Mouse (Mus musculus) ES-E14 (cell line): ENCODE data around the gene Pde9a. TPM values are rescaled to one million over a fixed set of nuclear protein-coding genes. Genes with fewer than 3 reads are reported as not detected.

Experiments used
- DNase-seq: peaks from one replicate; pipeline ENCODE4 v3.0.0-alpha.2; 2013; ENCODE audit warnings: low read depth, low spot score
- H3K27ac ChIP-seq: 2 replicates; pipeline ENCODE4 v1.5.1; 2012; ENCODE audit warnings: low read depth, mild to moderate bottlenecking, low read length, moderate library complexity, mixed read lengths; ENCODE audit not compliant: poor library complexity, insufficient read depth, severe bottlenecking
- H3K36me3 ChIP-seq: 2 replicates; pipeline ENCODE4 v1.6.1; 2012; ENCODE audit warnings: mild to moderate bottlenecking, low read length, moderate library complexity, mixed read lengths; ENCODE audit not compliant: control insufficient read depth, poor library complexity, insufficient read depth, severe bottlenecking
- H3K4me1 ChIP-seq, 2 experiments: fragments of 150-350 bp in 1 of 2; sonication (generic) in 1 of 2; 2 replicates each; pipeline ENCODE4 v1.6.1; 2012; ENCODE audit warnings: low read length in 2 of 2, mild to moderate bottlenecking in 1 of 2, mixed read lengths in 1 of 2; ENCODE audit not compliant: control insufficient read depth in 2 of 2, insufficient read depth in 2 of 2, poor library complexity in 1 of 2
- H3K4me3 ChIP-seq, 2 experiments: fragments of 150-350 bp in 1 of 2; sonication (generic) in 1 of 2; 2 replicates each; pipeline ENCODE4 v1.5.1; 2012; ENCODE audit warnings: low read length in 2 of 2, low read depth in 1 of 2, mild to moderate bottlenecking in 1 of 2, mixed read lengths in 1 of 2; ENCODE audit not compliant: insufficient read depth in 1 of 2, poor library complexity in 1 of 2, severe bottlenecking in 1 of 2
- H3K9ac ChIP-seq: 2 replicates; pipeline ENCODE4 v1.6.1; 2012; ENCODE audit warnings: low read depth, mild to moderate bottlenecking, low read length, mixed read lengths; ENCODE audit not compliant: poor library complexity, insufficient read depth, severe bottlenecking
- H3K9me3 ChIP-seq: fragments of 150-350 bp; sonication (generic); 2 replicates; pipeline ENCODE4 v1.6.1; 2012; ENCODE audit warnings: low read depth, mild to moderate bottlenecking, low read length; ENCODE audit not compliant: control insufficient read depth, insufficient read depth
- CHD2 ChIP-seq: IDR thresholded peaks from 2 replicates; pipeline ENCODE4 v1.6.1; 2014; ENCODE audit warnings: mild to moderate bottlenecking, low read depth, low read length, inconsistent platforms
- HCFC1 ChIP-seq: IDR thresholded peaks from 2 replicates; pipeline ENCODE4 v1.6.1; 2012; ENCODE audit warnings: low read length, inconsistent platforms, borderline replicate concordance; ENCODE audit not compliant: insufficient read depth
- MAFK ChIP-seq: IDR thresholded peaks from 2 replicates; pipeline ENCODE4 v1.6.1; 2014; ENCODE audit warnings: mild to moderate bottlenecking, low read depth, low read length, inconsistent platforms; ENCODE audit not compliant: insufficient read depth
- ZC3H11A ChIP-seq: IDR thresholded peaks from 2 replicates; pipeline ENCODE4 v1.6.1; 2012; ENCODE audit warnings: low read depth, mild to moderate bottlenecking, inconsistent platforms, low read length, borderline replicate concordance
- ZNF384 ChIP-seq: IDR thresholded peaks from 2 replicates; pipeline ENCODE4 v1.6.1; 2012; ENCODE audit warnings: low read depth, low read length, inconsistent platforms
- in situ Hi-C, 2 experiments: fragments of 600-800 bp; cut with MboI; formaldehyde crosslinking; loops; one replicate each; pipeline ENCODE4 v1.15.1; 2025; ENCODE audit warnings: low sequenced_read_pairs in 2 of 2, inconsistent platforms in 1 of 2; ENCODE audit not compliant: unreplicated experiment in 2 of 2
- total RNA-seq: library from RNA; depleted of rRNA; stranded (reverse); fragments of 300-350 nt; gene quantifications from 2 replicates; pipeline ENCODE4 v1.2.3, GENCODE M21; 2012

The Pde9a gene
- total RNA-seq, 1 experiment = 3.9 TPM

DNA sequence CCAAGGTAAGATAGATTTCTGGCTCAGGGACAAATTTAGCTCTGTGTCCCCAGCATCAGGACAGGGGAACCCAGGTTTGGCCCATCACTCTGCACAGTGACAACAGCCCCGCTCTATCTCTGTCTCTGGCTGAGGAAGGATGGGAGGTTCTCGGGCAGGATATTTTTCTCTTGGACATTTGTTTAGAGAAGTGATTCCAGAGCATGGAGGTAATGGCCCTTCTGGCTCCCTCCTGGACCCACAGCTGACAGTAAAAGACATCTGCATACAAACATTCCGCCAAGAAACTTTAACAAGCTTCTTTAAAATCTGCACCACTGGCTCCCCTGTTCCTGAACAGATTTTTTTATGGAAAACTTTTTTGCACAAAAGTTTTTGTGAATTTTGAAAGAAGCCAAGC is 67.5 kb downstream of the Pde9a start:
- in situ Hi-C loops = no loop called here
- Histone ChIP-seq H3K4me3 (no peak overlapping the region), H3K9me3 (no peaks in the 10 kb centered on the region), H3K27ac (no peak overlapping the region), H3K36me3 (no peaks in the 10 kb centered on the region), H3K4me1 (peaks cover 0 to 13% of the 10 kb centered on the region in 2 experiments; a peak in 2 of 4 replicates), H3K9ac (no peak overlapping the region)
- no peak for TF ChIP-seq ZNF384
- TF ChIP-seq ZC3H11A = no peak
- TF ChIP-seq CHD2 = no peak
- no peak for TF ChIP-seq MAFK
- TF ChIP-seq HCFC1 = no peak
- DNase-seq = no peak

- no peak for DNase-seq
- Histone ChIP-seq H3K27ac (no peak overlapping the region), H3K9ac (no peak overlapping the region), H3K4me3 (no peak overlapping the region), H3K9me3 (no peaks in the 10 kb centered on the region), H3K4me1 (peaks cover 0 to 13% of the 10 kb centered on the region in 2 experiments; a peak in 2 of 4 replicates), H3K36me3 (no peaks in the 10 kb centered on the region)
- in situ Hi-C loops = no loop called here
- TF ChIP-seq ZNF384 (no peak), HCFC1 (no peak), ZC3H11A (no peak), MAFK (no peak), CHD2 (no peak)
Measured at GRCm38 (mm10) chr17:31454056-31454455, 68.0 kb downstream of the Pde9a start.

- no peak for DNase-seq
- no peaks in the 10 kb centered on the region; the same call in 1 of the 2 replicates for H3K36me3 ChIP-seq
- no peak for TF ChIP-seq CHD2
- no peak for TF ChIP-seq HCFC1
- TF ChIP-seq MAFK = no peak
- no peak for TF ChIP-seq ZC3H11A
- no peak for TF ChIP-seq ZNF384
- in situ Hi-C loops = no loop called here
- H3K4me1 ChIP-seq = peaks cover 0 to 6% of the 10 kb centered on the region in 2 experiments; a peak in 2 of 4 replicates
- no peaks in the 10 kb centered on the region for H3K9me3 ChIP-seq
- H3K9ac ChIP-seq = no peak overlapping the region
- no peak overlapping the region for H3K4me3 ChIP-seq
- no peak overlapping the region for H3K27ac ChIP-seq
Measured at GRCm38 (mm10) chr17:31456723-31457567, 70.9 kb downstream of the Pde9a start.

DNA sequence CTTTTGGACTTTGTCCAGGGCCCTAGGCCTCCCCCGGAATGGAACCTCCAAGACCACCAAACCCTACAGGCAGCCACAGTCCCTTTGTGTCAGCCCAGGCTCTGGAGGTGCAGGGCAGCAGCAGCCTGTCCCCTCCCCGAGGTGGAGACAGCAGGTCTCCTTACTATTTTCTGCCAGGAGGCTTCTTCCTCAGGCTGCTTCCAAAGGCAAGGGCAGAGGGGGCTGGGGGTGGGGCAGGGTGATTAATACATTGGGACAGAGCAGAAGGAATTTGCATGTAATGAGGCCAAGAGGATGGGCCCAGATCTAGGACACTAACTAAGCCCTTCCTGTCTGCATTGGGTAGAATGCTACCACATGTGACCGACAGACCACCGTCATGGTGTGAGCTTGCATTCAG is 74.4 kb downstream of the Pde9a start:
- H3K9me3 ChIP-seq = no peaks in the 10 kb centered on the region
- in situ Hi-C loops = no loop called here
- peaks cover 2% of the 10 kb centered on the region in 2 experiments; a peak in 1 of 4 replicates for H3K4me1 ChIP-seq
- H3K27ac ChIP-seq = no peak overlapping the region
- H3K36me3 ChIP-seq = no peaks in the 10 kb centered on the region; the same call in 1 of the 2 replicates
- no peak overlapping the region for H3K4me3 ChIP-seq
- no peak overlapping the region for H3K9ac ChIP-seq
- no peak for DNase-seq
- TF ChIP-seq MAFK (no peak), CHD2 (no peak), ZNF384 (no peak), HCFC1 (no peak), ZC3H11A (no peak)
